Mouse (Mus musculus) gonadal fat pad, adult 2 months (tissue): ENCODE data around the gene Kif5a. TPM values are rescaled to one million over a fixed set of nuclear protein-coding genes. Genes with fewer than 3 reads are reported as not detected.
A peak's percentile ranks its signal among the peaks of the same experiment; 100 is the strongest.
"Not testable (repeated sequence)": the region's sequence is repeated elsewhere in the genome, so short reads cannot be mapped to it uniquely, and the experiment has no call there.

Experiments
- DNase-seq: peaks from one replicate; pipeline ENCODE4 v3.0.0-alpha.2; 2012; ENCODE audit warnings: low read depth
- polyA plus RNA-seq: library from polyadenylated mRNA; depleted of rRNA; stranded (reverse); fragments of >200 nt; gene quantifications from 2 replicates; pipeline ENCODE4 v1.2.3, GENCODE M21; 2012

The Kif5a gene
- polyA plus RNA-seq, 1 experiment: 6.4 TPM

GRCm38 (mm10) chr10:127214422-127214803, 48.7 kb downstream of the Kif5a start:
- DNase-seq: no peak

- DNase-seq: no peak
Observed at GRCm38 (mm10) chr10:127213704-127214421, 49.3 kb downstream of the Kif5a start.

GRCm38 (mm10) chr10:127213272-127213671, 49.9 kb downstream of the Kif5a start:
- DNase-seq: no peak

- peak; percentile 38 for DNase-seq
Observed at GRCm38 (mm10) chr10:127211414-127211854, 51.7 kb downstream of the Kif5a start, which contains the start of gene Pip4k2c. Pip4k2c (minus strand) TSS chr10:127211585.

- no peak for DNase-seq
Observed at GRCm38 (mm10) chr10:127210961-127211405, 52.2 kb downstream of the Kif5a start.

- DNase-seq: no peak
Observed at GRCm38 (mm10) chr10:127209928-127210570, 53.1 kb downstream of the Kif5a start.

GRCm38 (mm10) chr10:127208921-127209320, 54.2 kb downstream of the Kif5a start:
- DNase-seq: no peak

GRCm38 (mm10) chr10:127205373-127205772, 57.8 kb downstream of the Kif5a start:
- DNase-seq: no peak

- DNase-seq: no peak
Observed at GRCm38 (mm10) chr10:127204589-127204988, 58.6 kb downstream of the Kif5a start.

GRCm38 (mm10) chr10:127203106-127203505, 60.0 kb downstream of the Kif5a start:
- no peak for DNase-seq

- DNase-seq: no peak
Observed at GRCm38 (mm10) chr10:127200279-127200678, 62.9 kb downstream of the Kif5a start.

GRCm38 (mm10) chr10:127199474-127199873, 63.7 kb downstream of the Kif5a start:
- DNase-seq: no peak

GRCm38 (mm10) chr10:127199068-127199467, 64.1 kb downstream of the Kif5a start:
- DNase-seq: no peak

- DNase-seq: no peak
Observed at GRCm38 (mm10) chr10:127198492-127198891, 64.7 kb downstream of the Kif5a start.

- DNase-seq: no peak
Observed at GRCm38 (mm10) chr10:127197505-127198110, 65.5 kb downstream of the Kif5a start.

GRCm38 (mm10) chr10:127197104-127197503, 66.0 kb downstream of the Kif5a start:
- DNase-seq: no peak

- DNase-seq: no peak
Observed at GRCm38 (mm10) chr10:127196392-127196791, 66.8 kb downstream of the Kif5a start.

GRCm38 (mm10) chr10:127195328-127196129, 67.6 kb downstream of the Kif5a start, which contains the start of gene Dtx3:
Dtx3 (minus strand) TSS chr10:127195728.
- DNase-seq: no peak

GRCm38 (mm10) chr10:127194428-127195327, 68.5 kb downstream of the Kif5a start:
- no peak for DNase-seq

GRCm38 (mm10) chr10:127193011-127193410, 70.1 kb downstream of the Kif5a start:
- no peak for DNase-seq

GRCm38 (mm10) chr10:127192057-127192328, 71.2 kb downstream of the Kif5a start:
- DNase-seq: not testable (repeated sequence)
